ENCODE assay signal across 39 mouse cellular contexts in the genomic region with DNA sequence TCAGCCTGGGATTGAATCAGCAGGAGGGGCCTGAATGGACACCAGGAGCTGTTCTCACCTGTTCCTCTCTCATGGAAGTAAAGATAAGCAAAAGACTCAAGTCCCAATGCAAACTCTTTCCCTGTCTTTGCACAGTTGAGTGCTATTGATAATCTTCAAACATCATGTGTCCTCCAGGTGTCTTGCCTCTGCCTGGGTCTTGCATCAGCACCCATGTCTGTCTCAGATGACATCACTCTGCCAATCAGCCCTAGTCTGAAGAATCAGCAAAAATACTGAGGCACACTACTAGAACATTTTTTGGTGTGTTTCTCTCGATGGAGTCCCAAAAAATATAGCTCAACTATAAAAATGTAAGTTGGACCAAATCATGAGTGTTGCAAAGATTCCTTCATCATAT. TPM values are rescaled to one million over a fixed set of nuclear protein-coding genes. Genes with fewer than 3 reads are reported as not detected.
"Had no signal": no experiment of that assay in that cellular context is flagged by ENCODE, and none has a peak within 500 bp of the region (broad histone marks: within the 10 kb centered on the region; RNA-seq: fewer than 3 reads in every experiment).

No protein-coding gene starts in this region.

- H3K27me3 ChIP-seq: embryonic facial prominence, embryonic 12.5 days; embryonic facial prominence, embryonic 13.5 days; embryonic facial prominence, embryonic 15.5 days; forebrain, embryonic 12.5 days; forebrain, embryonic 13.5 days; forebrain, embryonic 15.5 days had no signal

- DNase-seq: cerebellum, adult 8-10 months; cerebellum, adult 9-10 months; cerebellum, adult 9-11 months; cerebellum, postnatal 10 days; cerebellum, postnatal 14 days; cerebellum, postnatal 25 days; cerebellum, postnatal 36 days; embryo, embryonic 11 days; forebrain, postnatal 0 days; gastrocnemius, adult 2 months; gastrocnemius, postnatal 10 days; gastrocnemius, postnatal 14 days; gastrocnemius, postnatal 25 days; gastrocnemius, postnatal 36 days; heart, adult 18-20 months had no signal

- H3K4me2 ChIP-seq: embryonic facial prominence, embryonic 12.5 days; embryonic facial prominence, embryonic 13.5 days; embryonic facial prominence, embryonic 15.5 days; forebrain, embryonic 12.5 days; forebrain, embryonic 13.5 days; forebrain, embryonic 15.5 days had no signal

- ATAC-seq: forebrain, embryonic 13.5 days; forebrain, embryonic 14.5 days; forebrain, embryonic 15.5 days; forebrain, embryonic 16.5 days; forebrain, postnatal 0 days had no signal

- H3K27ac ChIP-seq: embryonic facial prominence, embryonic 10.5 days; embryonic facial prominence, embryonic 12.5 days; embryonic facial prominence, embryonic 13.5 days; embryonic facial prominence, embryonic 15.5 days; forebrain, embryonic 10.5 days; forebrain, embryonic 12.5 days; forebrain, embryonic 13.5 days; forebrain, embryonic 15.5 days; gastrocnemius, adult 2 months; heart, embryonic 10.5 days had no signal

- H3K9me3 ChIP-seq: embryonic facial prominence, embryonic 10.5 days; embryonic facial prominence, embryonic 12.5 days; embryonic facial prominence, embryonic 13.5 days; embryonic facial prominence, embryonic 15.5 days; forebrain, embryonic 10.5 days; forebrain, embryonic 12.5 days; forebrain, embryonic 13.5 days; forebrain, embryonic 15.5 days; heart, embryonic 10.5 days had no signal

- H3K4me1 ChIP-seq: embryonic facial prominence, embryonic 10.5 days; embryonic facial prominence, embryonic 12.5 days; embryonic facial prominence, embryonic 13.5 days; embryonic facial prominence, embryonic 15.5 days; forebrain, embryonic 10.5 days; forebrain, embryonic 12.5 days; forebrain, embryonic 13.5 days; forebrain, embryonic 15.5 days; heart, embryonic 10.5 days had no signal

- H3K9ac ChIP-seq: embryonic facial prominence, embryonic 12.5 days; embryonic facial prominence, embryonic 13.5 days; embryonic facial prominence, embryonic 15.5 days; forebrain, embryonic 12.5 days; forebrain, embryonic 13.5 days; forebrain, embryonic 15.5 days; forebrain, postnatal 0 days had no signal

- H3K4me3 ChIP-seq: embryonic facial prominence, embryonic 10.5 days; embryonic facial prominence, embryonic 12.5 days; embryonic facial prominence, embryonic 13.5 days; embryonic facial prominence, embryonic 15.5 days; erythroblast, embryonic 14.5 days; forebrain, embryonic 10.5 days; forebrain, embryonic 12.5 days; forebrain, embryonic 13.5 days; forebrain, embryonic 15.5 days; gastrocnemius, adult 2 months; heart, embryonic 10.5 days had no signal

- H3K36me3 ChIP-seq: embryonic facial prominence, embryonic 10.5 days; embryonic facial prominence, embryonic 12.5 days; embryonic facial prominence, embryonic 13.5 days; embryonic facial prominence, embryonic 15.5 days; forebrain, embryonic 10.5 days; forebrain, embryonic 12.5 days; forebrain, embryonic 15.5 days; heart, embryonic 10.5 days had no signal

RNA-seq across cellular contexts. Expression of a gene that starts 11.8 kb away (rescaled TPM):
- total RNA-seq: forebrain, postnatal 0 days; granulocyte monocyte progenitor cell, adult 5-6 weeks had no signal
- polyA plus RNA-seq: embryonic facial prominence, embryonic 12.5 days; erythroblast, embryonic 14.5 days; forebrain, embryonic 10.5 days; forebrain, embryonic 12.5 days; forebrain, embryonic 13.5 days; forebrain, embryonic 14.5 days; forebrain, embryonic 15.5 days; forebrain, embryonic 16.5 days; forebrain, postnatal 0 days; heart, embryonic 10.5 days had no signal

RNA-seq across cellular contexts. Expression of a gene that starts 16.8 kb away (rescaled TPM):
- total RNA-seq: common myeloid progenitor, adult 5-6 weeks; forebrain, postnatal 0 days; gastrocnemius, adult 18-20 months; gastrocnemius, adult 2 months; gastrocnemius, adult 8-10 months; gastrocnemius, postnatal 10 days; gastrocnemius, postnatal 14 days; gastrocnemius, postnatal 25 days; gastrocnemius, postnatal 36 days; gastrocnemius, postnatal 4 days; granulocyte monocyte progenitor cell, adult 5-6 weeks; heart, adult 18-20 months; heart, adult 8-10 months had no signal
- polyA plus RNA-seq: embryonic facial prominence, embryonic 10.5 days; embryonic facial prominence, embryonic 11.5 days; embryonic facial prominence, embryonic 12.5 days; embryonic facial prominence, embryonic 13.5 days; erythroblast, embryonic 14.5 days; forebrain, embryonic 10.5 days; forebrain, embryonic 11.5 days; forebrain, embryonic 12.5 days; forebrain, embryonic 13.5 days; forebrain, embryonic 14.5 days; forebrain, embryonic 15.5 days; forebrain, embryonic 16.5 days; heart, embryonic 10.5 days had no signal

RNA-seq across cellular contexts. Expression of a gene that starts 29.6 kb away (rescaled TPM):
- total RNA-seq: forebrain, postnatal 0 days; gastrocnemius, adult 18-20 months; gastrocnemius, adult 2 months; gastrocnemius, adult 8-10 months; gastrocnemius, postnatal 10 days; gastrocnemius, postnatal 14 days; gastrocnemius, postnatal 25 days; gastrocnemius, postnatal 36 days; heart, adult 18-20 months; heart, adult 8-10 months had no signal
- polyA plus RNA-seq: embryonic facial prominence, embryonic 11.5 days; erythroblast, embryonic 14.5 days; forebrain, embryonic 11.5 days; forebrain, embryonic 12.5 days; forebrain, embryonic 16.5 days; heart, embryonic 10.5 days had no signal

RNA-seq across cellular contexts. Expression of a gene that starts 42.9 kb away (rescaled TPM):
- total RNA-seq: gastrocnemius, adult 18-20 months; gastrocnemius, adult 2 months; gastrocnemius, adult 8-10 months; gastrocnemius, postnatal 10 days; gastrocnemius, postnatal 14 days; gastrocnemius, postnatal 25 days; gastrocnemius, postnatal 36 days; gastrocnemius, postnatal 4 days; heart, adult 18-20 months; heart, adult 8-10 months had no signal

RNA-seq across cellular contexts. Expression of a gene that starts 46.6 kb away (rescaled TPM):
- total RNA-seq: forebrain, postnatal 0 days; gastrocnemius, adult 18-20 months; gastrocnemius, adult 2 months; gastrocnemius, adult 8-10 months; gastrocnemius, postnatal 10 days; gastrocnemius, postnatal 14 days; gastrocnemius, postnatal 25 days; gastrocnemius, postnatal 36 days; gastrocnemius, postnatal 4 days; granulocyte monocyte progenitor cell, adult 5-6 weeks; heart, adult 18-20 months; heart, adult 8-10 months had no signal
- polyA plus RNA-seq: cortical plate, adult 2 months; embryonic facial prominence, embryonic 10.5 days; embryonic facial prominence, embryonic 11.5 days; embryonic facial prominence, embryonic 12.5 days; embryonic facial prominence, embryonic 13.5 days; embryonic facial prominence, embryonic 14.5 days; embryonic facial prominence, embryonic 15.5 days; erythroblast, embryonic 14.5 days; forebrain, embryonic 10.5 days; forebrain, embryonic 11.5 days; forebrain, embryonic 12.5 days; forebrain, embryonic 13.5 days; forebrain, embryonic 14.5 days; forebrain, embryonic 15.5 days; forebrain, embryonic 16.5 days; forebrain, postnatal 0 days; frontal cortex, adult 2 months; gonadal fat pad, adult 2 months; heart, embryonic 10.5 days had no signal
